Mouse (Mus musculus) cerebellum, postnatal 10 days (tissue): ENCODE results near the gene Ttc21a.
A peak's percentile ranks its signal among the peaks of the same experiment; 100 is the strongest.

Experiments used
- DNase-seq, 2 experiments: peaks; one replicate each; pipeline ENCODE4 v3.0.0; 2021; ENCODE audit warnings: mixed read lengths in 2 of 2

Ttc21a gene

GRCm38 (mm10) chr9:119941861-119942260 is 4.5 kb downstream of the Ttc21a start:
- peak; percentile 72 to 81 for DNase-seq

GRCm38 (mm10) chr9:119943326-119943725 is 5.9 kb downstream of the Ttc21a start:
- no peak for DNase-seq

- peak in 1 of 2 experiments; percentile 49 for DNase-seq
Observed at GRCm38 (mm10) chr9:119945173-119945900, 7.9 kb downstream of the Ttc21a start.

GRCm38 (mm10) chr9:119948804-119949203 is 11.4 kb downstream of the Ttc21a start:
- DNase-seq: no peak

DNA sequence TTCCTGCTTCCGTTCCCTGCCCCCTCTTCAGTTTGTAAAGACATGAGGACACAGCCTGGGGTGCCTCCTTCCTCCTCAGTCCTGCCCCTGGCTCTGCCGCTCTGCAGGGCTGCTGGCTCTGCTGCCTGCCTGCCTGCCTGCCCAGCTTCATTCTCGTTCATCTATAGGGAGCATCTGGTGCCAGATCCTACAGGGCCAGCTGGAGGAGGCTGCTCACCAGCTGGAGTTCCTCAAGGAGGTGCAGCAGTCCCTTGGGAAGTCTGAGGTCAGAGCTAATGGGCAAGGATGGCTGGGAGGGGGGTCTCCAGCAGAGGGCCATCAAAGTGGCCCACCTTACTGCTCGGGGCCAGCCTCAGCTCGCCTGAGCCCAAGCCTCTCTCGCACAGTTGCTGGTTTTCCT is 13.0 kb downstream of the Ttc21a start:
- peak in 1 of 2 experiments; percentile 53 for DNase-seq

GRCm38 (mm10) chr9:119951388-119951787 is 14.0 kb downstream of the Ttc21a start:
- no peak for DNase-seq

GRCm38 (mm10) chr9:119958835-119959234 is 21.4 kb downstream of the Ttc21a start:
- DNase-seq: no peak

DNA sequence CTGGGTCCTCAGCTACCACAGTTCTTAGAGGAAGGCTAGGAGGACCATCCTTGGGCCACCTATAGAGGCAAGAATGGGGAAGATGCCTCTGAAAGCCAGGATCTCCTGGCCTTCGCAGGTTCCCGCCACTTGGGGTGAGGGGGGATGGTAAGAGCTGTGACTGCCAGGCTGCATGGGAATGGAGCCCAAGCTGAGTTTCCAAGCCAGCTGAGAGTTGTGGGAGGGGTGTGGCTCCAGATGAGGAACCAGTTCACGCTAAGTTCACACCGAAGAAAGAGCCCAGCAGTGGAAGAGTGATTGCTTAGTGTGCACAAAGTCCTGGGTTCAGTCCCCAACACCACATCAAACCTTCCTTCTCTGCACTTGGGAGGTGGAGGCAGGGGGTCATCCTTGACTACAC is 24.8 kb downstream of the Ttc21a start:
- DNase-seq: no peak

DNA sequence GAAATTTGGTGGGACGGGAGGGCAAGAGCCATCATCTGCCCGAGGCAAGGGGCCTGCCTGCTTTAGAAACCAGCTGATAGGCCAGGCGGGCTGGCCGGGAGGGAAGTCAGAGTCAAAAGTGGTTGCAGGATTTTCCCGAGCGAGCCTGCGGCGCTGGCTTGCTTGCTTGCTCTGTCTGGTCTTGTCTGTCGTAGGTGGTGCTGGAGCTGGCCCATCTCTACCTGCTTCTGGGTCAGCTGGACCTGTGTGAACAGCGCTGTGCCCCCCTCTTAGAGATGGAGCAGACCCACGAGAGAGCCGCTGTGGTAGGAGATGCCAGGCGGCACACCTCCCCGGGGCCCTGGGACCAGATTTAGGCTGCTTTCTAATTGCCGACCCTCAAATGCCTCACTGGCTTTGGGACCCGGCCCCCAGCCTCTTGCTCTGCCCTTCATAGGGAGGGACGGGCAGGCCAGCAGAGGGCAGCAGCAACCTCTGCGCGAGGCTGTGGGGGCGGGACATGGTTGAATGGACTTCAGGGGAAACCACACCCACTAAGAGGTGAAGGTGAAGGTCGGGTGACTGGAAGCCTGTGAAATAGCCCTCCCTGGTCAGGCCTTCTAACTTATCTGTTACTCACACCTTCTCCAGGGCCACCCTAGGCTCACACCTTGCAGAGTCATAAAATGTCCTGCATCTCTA is 25.7 kb downstream of the Ttc21a start:
- DNase-seq: peak; percentile 81

DNA sequence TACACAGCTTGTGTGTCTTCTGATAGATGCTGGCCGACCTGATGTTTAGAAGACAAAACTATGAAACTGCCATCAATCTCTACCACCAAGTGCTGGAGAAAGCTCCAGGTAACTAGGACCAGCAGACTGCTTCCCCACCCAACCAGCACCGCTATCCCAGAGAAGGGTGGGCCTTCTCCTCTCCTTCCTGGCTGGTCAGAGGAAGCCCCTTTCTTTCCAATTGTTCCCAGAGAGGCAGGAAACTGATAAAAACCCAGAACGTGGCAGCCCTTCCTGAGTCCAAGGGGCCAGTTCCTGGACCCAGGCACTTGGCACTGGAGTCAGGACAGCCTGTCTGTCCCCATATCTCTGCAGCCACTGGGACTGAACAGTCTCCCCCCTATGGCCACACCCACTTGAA is 26.8 kb downstream of the Ttc21a start:
- DNase-seq: no peak

DNA sequence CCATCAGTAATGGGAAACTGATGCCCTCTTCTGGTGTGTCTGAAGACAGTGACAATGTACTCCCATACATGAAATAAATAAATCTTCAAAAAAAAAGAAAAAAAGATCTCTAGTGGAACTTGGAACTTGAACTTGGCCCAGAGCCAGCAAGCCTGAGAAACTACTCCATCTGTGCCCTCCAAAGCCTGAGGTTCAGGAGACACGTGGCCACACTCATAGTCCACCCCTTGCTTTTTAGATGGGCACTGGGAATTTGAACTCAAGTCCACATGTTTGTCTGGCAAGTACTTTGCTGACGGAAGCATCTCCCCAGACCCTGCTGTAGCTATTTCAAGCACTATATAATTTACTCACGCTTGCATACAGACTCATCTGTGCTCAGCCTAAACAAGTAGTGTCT is 27.8 kb downstream of the Ttc21a start:
- DNase-seq: peak; percentile 56 to 57

DNA sequence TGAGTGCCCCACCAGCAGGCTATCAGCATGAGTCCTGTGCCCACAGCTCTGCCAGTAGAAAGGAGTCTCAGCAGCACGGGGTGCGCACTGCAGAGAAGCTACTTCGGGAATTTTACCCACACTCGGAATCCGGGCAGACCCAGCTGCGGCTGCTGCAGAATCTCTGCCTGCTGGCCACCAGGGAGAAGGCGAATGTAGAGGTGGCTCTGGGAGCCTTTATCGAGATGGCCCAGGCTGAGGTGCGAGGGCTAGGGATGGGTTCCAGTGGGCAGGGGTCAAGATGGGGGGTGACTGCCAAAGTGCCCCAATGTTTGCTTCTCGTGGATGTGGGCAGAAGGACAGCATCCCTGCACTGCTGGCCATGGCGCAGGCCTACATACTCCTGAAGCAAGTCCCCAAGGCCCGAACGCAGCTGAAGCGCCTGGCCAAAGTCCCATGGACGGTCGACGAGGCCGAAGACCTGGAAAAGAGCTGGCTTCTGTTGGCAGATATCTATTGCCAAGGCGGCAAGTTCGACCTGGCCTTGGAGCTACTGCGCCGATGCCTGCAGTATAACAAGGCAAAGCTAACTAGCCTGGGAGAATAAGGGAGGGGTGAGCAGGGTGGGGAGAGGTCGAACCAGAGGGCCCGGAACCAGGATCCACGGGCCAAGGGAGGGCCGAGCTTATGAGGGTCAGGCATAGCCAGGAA is 29.0 kb downstream of the Ttc21a start:
- DNase-seq: peak; percentile 58 to 65

GRCm38 (mm10) chr9:119969811-119970210 is 32.4 kb downstream of the Ttc21a start:
- DNase-seq: no peak

- DNase-seq: peak; percentile 84 to 87
Observed at GRCm38 (mm10) chr9:119970221-119970620, 32.8 kb downstream of the Ttc21a start.

- peak; percentile 97 to 98 for DNase-seq
Observed at GRCm38 (mm10) chr9:119970763-119971656, 33.6 kb downstream of the Ttc21a start.

GRCm38 (mm10) chr9:119972166-119972565 is 34.8 kb downstream of the Ttc21a start:
- peak; percentile 54 to 63 for DNase-seq

GRCm38 (mm10) chr9:119972582-119972981 is 35.2 kb downstream of the Ttc21a start:
- peak; percentile 89 to 91 for DNase-seq

DNA sequence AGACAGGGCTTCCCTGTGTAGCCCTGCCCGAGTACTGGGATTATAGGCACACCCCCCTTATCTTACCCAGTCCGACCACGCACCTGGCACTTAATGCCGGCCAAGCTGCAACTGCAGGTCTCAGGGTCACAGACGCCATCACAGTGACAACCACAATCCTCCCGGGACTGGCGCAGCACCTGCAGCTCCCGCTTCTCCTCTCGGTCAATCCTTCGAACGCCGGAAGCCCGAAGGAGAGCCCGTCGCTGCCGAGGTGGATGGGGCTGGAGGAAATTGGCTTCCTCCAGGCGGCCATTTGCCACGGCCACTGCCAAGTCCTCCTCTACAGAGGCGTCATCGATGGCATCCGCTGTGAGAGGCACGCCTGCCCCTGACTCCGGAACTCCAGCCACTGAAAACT is 35.9 kb downstream of the Ttc21a start:
- DNase-seq: peak; percentile 76 to 79

- DNase-seq: peak; percentile 67 to 77
Observed at GRCm38 (mm10) chr9:119973869-119974520, 36.6 kb downstream of the Ttc21a start.

- DNase-seq: peak; percentile 40 to 53
Observed at GRCm38 (mm10) chr9:119974609-119975008, 37.2 kb downstream of the Ttc21a start.

DNA sequence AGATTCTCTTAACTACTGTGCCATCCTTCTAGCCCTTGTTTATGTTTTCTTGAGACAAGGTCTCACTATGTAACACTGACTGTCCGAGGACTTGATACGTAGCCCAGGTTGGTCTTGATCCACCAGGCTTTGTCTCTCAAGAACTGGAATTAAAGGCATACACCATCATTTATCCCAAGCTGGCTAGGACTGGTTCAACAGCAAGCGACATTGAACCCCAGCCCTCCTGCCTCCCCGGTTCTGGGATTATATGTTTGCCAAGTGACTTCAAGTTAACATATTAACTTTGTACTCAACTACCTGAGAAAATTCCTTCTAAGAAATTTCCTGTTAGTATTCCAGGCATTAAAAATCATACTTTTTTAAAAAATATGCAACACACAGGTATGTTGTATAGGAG is 37.9 kb downstream of the Ttc21a start:
- DNase-seq: no peak
